ENCODE assay signal across 8 mouse cellular contexts in the genomic region with DNA sequence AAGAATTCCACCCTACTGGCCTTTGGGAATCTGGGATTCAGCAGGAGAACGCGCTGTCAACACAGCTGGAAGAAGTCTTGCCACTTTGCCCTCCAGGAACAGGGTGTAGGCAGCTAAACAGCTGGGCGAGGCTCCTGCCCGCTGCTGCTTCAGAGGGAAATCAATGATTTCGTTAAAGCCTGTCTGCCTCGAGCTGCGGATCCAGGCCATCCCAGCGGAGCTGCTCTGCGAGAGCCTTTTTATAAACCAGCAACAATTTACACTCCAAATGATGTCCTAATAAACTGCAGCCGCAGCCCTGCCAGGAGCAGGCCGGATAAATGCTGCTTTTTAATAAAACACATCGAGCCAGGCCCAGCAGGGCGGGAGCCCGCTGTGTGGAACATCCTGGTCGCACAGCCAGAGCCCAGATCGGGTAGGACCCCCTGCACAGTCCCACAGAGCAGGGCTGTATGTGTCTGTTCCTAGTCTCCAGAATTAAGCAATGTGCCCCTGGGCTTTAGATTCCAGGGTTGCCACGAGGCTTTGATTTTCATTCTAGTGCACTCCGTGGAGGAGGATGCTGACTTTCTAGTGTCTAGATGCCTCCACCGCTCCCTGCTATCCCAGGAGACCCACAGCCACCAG.
DNase-seq lines count a peak whose midpoint lies in the region; ATAC-seq and TF ChIP-seq lines count a peak whose summit lies in the region.
"Had no signal": no experiment of that assay in that cellular context is flagged by ENCODE, and none has a peak within 500 bp of the region (broad histone marks: within the 10 kb centered on the region; RNA-seq: fewer than 3 reads in every experiment).

No protein-coding gene starts in this region.

- ATAC-seq in forebrain, postnatal 0 days = no peak
- peak; percentile 78 for ATAC-seq in midbrain, embryonic 13.5 days
- no peak for ATAC-seq in activated CD4-positive, CD25-positive, alpha-beta regulatory T cell, adult 4 months
- no peak for ATAC-seq in erythroblast, adult 5-6 weeks (replicated peaks; ENCODE audit: low FRiP score, poor library complexity, severe bottlenecking)

- H3K27ac ChIP-seq in forebrain, postnatal 0 days (ENCODE audit: low read depth, low read length) = no peak overlapping the region
- H3K27ac ChIP-seq in midbrain, embryonic 13.5 days = peak overlapping the region; percentile 54

- H3K36me3 ChIP-seq in forebrain, postnatal 0 days (ENCODE audit: insufficient read depth) = no peaks in the 10 kb centered on the region
- no peaks in the 10 kb centered on the region for H3K36me3 ChIP-seq in midbrain, embryonic 13.5 days

- 5% methylated on average over 19 of the region's 19 CpGs for WGBS in forebrain, postnatal 0 days
- WGBS in midbrain, embryonic 13.5 days = 5% methylated on average over 19 of the region's 19 CpGs

- TF ChIP-seq CTCF in forebrain, postnatal 0 days (IDR thresholded peaks at IDR 0.05; ENCODE audit: low read depth) = no peak

- H3K4me1 ChIP-seq in forebrain, postnatal 0 days (ENCODE audit: insufficient read depth) = no peaks in the 10 kb centered on the region
- peaks cover 8% of the 10 kb centered on the region; the same call in 1 of the 2 replicates for H3K4me1 ChIP-seq in midbrain, embryonic 13.5 days (replicated peaks)

- no peak overlapping the region for H3K4me3 ChIP-seq in forebrain, postnatal 0 days (ENCODE audit: low read depth, low read length)
- peak overlapping the region; percentile 24 for H3K4me3 ChIP-seq in midbrain, embryonic 13.5 days (replicated peaks)

- 0 out of 2 replicates have a peak, but pooled peaks cover 2% of the 10 kb centered on the region for H3K27me3 ChIP-seq in forebrain, postnatal 0 days (ENCODE audit: insufficient read depth, low read length)
- no peaks in the 10 kb centered on the region for H3K27me3 ChIP-seq in midbrain, embryonic 13.5 days

- H3K4me2 ChIP-seq in forebrain, postnatal 0 days (ENCODE audit: low read depth) = peak overlapping the region; percentile 23; the same call in 1 of the 2 replicates
- H3K4me2 ChIP-seq in midbrain, embryonic 13.5 days (replicated peaks) = peak overlapping the region; percentile 48

- peak; percentile 9 for DNase-seq in R1 (ENCODE audit: low read depth, low spot score)
- DNase-seq in cerebellum, postnatal 10 days = peak; percentile 7 to 28
- peak; percentile 6 for DNase-seq in forebrain, postnatal 0 days
- no peak for DNase-seq in frontal cortex, postnatal 14 days (ENCODE audit: low spot score in 2 of 2)
- DNase-seq: kidney, adult 9 months had no signal

- H3K9me3 ChIP-seq in forebrain, postnatal 0 days (ENCODE audit: low read length) = no peaks in the 10 kb centered on the region
- peaks cover under 1% of the 10 kb centered on the region; the same call in 1 of the 2 replicates for H3K9me3 ChIP-seq in midbrain, embryonic 13.5 days

- H3K9ac ChIP-seq in forebrain, postnatal 0 days = peak overlapping the region; percentile 14; the same call in 1 of the 2 replicates
- H3K9ac ChIP-seq in midbrain, embryonic 13.5 days (replicated peaks) = peak overlapping the region; percentile 51

Comparison
In these comparisons a context has a peak if more than half of its experiments do, and no peak if none do; other contexts are left out.
1. DNase-seq: peak in R1 (single experiment), cerebellum, postnatal 10 days (2 of 2) and forebrain, postnatal 0 days (single experiment); none in frontal cortex, postnatal 14 days (0 of 2).